Mouse (Mus musculus) embryonic fibroblast, embryonic 13.5 days (primary cell): ENCODE data around the gene Stra8.

Experiments
- CTCF ChIP-seq: IDR thresholded peaks from 2 replicates; pipeline ENCODE4 v1.5.1; 2011; ENCODE audit warnings: mild to moderate bottlenecking, control low read depth, low read length, moderate library complexity, borderline replicate concordance; ENCODE audit not compliant: insufficient read depth
- POLR2A ChIP-seq: IDR thresholded peaks from 2 replicates; pipeline ENCODE4 v1.6.1; 2011; ENCODE audit warnings: low read depth, mild to moderate bottlenecking, control low read depth, low read length, moderate library complexity

GRCm38 (mm10) chr6:34899127-34899526 lies 20.8 kb upstream of the Stra8 start:
- TF ChIP-seq CTCF (no peak), POLR2A (no peak)
